In genomic region chr11:106193371-106194154, GRCm38 (mm10) we compare ENCODE assay signal across 8 mouse cellular contexts. TPM values are rescaled to one million over a fixed set of nuclear protein-coding genes. Genes with fewer than 3 reads are reported as not detected.
DNase-seq lines count a peak whose midpoint lies in the region; ATAC-seq and TF ChIP-seq lines count a peak whose summit lies in the region.

No protein-coding gene starts in this region.

- no peaks in the 10 kb centered on the region for H3K27me3 ChIP-seq in embryonic facial prominence, embryonic 15.5 days
- H3K27me3 ChIP-seq in kidney, embryonic 14.5 days (ENCODE audit: control insufficient read depth, insufficient read depth, low read length) = no peaks in the 10 kb centered on the region
- no peaks in the 10 kb centered on the region for H3K27me3 ChIP-seq in limb, embryonic 15.5 days

- under 1% methylated on average over 44 of the region's 44 CpGs for WGBS in bone marrow, adult 2 months
- WGBS in embryonic facial prominence, embryonic 15.5 days = under 1% methylated on average over 44 of the region's 44 CpGs
- under 1% methylated on average over 42 of the region's 44 CpGs for WGBS in kidney, embryonic 14.5 days
- WGBS in limb, embryonic 15.5 days = under 1% methylated on average over 43 of the region's 44 CpGs

- peak; percentile 88 for TF ChIP-seq POLR2A in bone marrow, adult 2 months (IDR thresholded peaks at IDR 0.05; ENCODE audit: borderline replicate concordance, control insufficient read depth, low read depth, low read length)

- peak overlapping the region; percentile 52 for H3K4me2 ChIP-seq in embryonic facial prominence, embryonic 15.5 days (replicated peaks)
- peak overlapping the region; percentile 63 for H3K4me2 ChIP-seq in kidney, embryonic 14.5 days (replicated peaks; ENCODE audit: low read depth, low read length)
- peak overlapping the region; percentile 66 for H3K4me2 ChIP-seq in limb, embryonic 15.5 days

- peak; percentile 97 for ATAC-seq in embryonic facial prominence, embryonic 15.5 days (ENCODE audit: insufficient number of reproducible peaks, low FRiP score, low TSS enrichment, low read depth)
- peak; percentile 98 for ATAC-seq in kidney, embryonic 14.5 days (ENCODE audit: low FRiP score, low TSS enrichment)
- ATAC-seq in limb, embryonic 15.5 days (ENCODE audit: insufficient number of reproducible peaks, low FRiP score, low TSS enrichment, low read depth) = peak; percentile 95

- H3K36me3 ChIP-seq in embryonic facial prominence, embryonic 15.5 days = peaks cover 18% of the 10 kb centered on the region
- peaks cover 18% of the 10 kb centered on the region; the same call in 1 of the 2 replicates for H3K36me3 ChIP-seq in kidney, embryonic 14.5 days (ENCODE audit: control insufficient read depth, insufficient read depth, low read length)
- peaks cover 22% of the 10 kb centered on the region for H3K36me3 ChIP-seq in limb, embryonic 15.5 days

- peak overlapping the region; percentile 96 for H3K27ac ChIP-seq in bone marrow, adult 2 months (ENCODE audit: control insufficient read depth, insufficient read depth, low read depth, low read length, poor library complexity)
- H3K27ac ChIP-seq in embryonic facial prominence, embryonic 15.5 days (replicated peaks) = peak overlapping the region; percentile 95
- H3K27ac ChIP-seq in kidney, embryonic 14.5 days (ENCODE audit: low read depth, low read length) = peak overlapping the region; percentile 86
- peak overlapping the region; percentile 93 for H3K27ac ChIP-seq in limb, embryonic 15.5 days

- peaks cover 9% of the 10 kb centered on the region; the same call in 1 of the 2 replicates for H3K4me1 ChIP-seq in bone marrow, adult 2 months (ENCODE audit: control insufficient read depth, insufficient read depth, low read length)
- H3K4me1 ChIP-seq in embryonic facial prominence, embryonic 15.5 days = peaks cover 12% of the 10 kb centered on the region; the same call in 1 of the 2 replicates
- H3K4me1 ChIP-seq in kidney, embryonic 14.5 days (ENCODE audit: control insufficient read depth, insufficient read depth, low read length) = no peaks in the 10 kb centered on the region
- H3K4me1 ChIP-seq in limb, embryonic 15.5 days = peaks cover 11% of the 10 kb centered on the region; the same call in 1 of the 2 replicates

- peak; percentile 99 for DNase-seq in 416B (ENCODE audit: low read depth)
- DNase-seq in heart, adult 9 months (ENCODE audit: low spot score in 2 of 2) = peak; percentile 95 to 97
- DNase-seq in monocyte, adult 2 months (ENCODE audit: low read depth in 1 of 2, low spot score in 2 of 2) = peak; percentile 89 to 94
- DNase-seq in spleen, postnatal 36 days (ENCODE audit: low spot score in 2 of 2) = peak; percentile 97

- TF ChIP-seq CTCF in bone marrow, adult 2 months (IDR thresholded peaks at IDR 0.05; ENCODE audit: control insufficient read depth, insufficient read depth, low read length) = peak; percentile 9; the same call in 1 of the 2 replicates

- H3K4me3 ChIP-seq in bone marrow, adult 2 months (replicated peaks; ENCODE audit: control insufficient read depth, low read depth, low read length) = peak overlapping the region; percentile 86
- H3K4me3 ChIP-seq in embryonic facial prominence, embryonic 15.5 days (replicated peaks) = peak overlapping the region; percentile 83
- peak overlapping the region; percentile 53 for H3K4me3 ChIP-seq in kidney, embryonic 14.5 days (ENCODE audit: low read length)
- H3K4me3 ChIP-seq in limb, embryonic 15.5 days = peak overlapping the region; percentile 78

- H3K9ac ChIP-seq in embryonic facial prominence, embryonic 15.5 days = peak overlapping the region; percentile 80
- peak overlapping the region; percentile 64 for H3K9ac ChIP-seq in kidney, embryonic 14.5 days (ENCODE audit: low read depth, low read length)
- H3K9ac ChIP-seq in limb, embryonic 15.5 days = peak overlapping the region; percentile 68

- no peaks in the 10 kb centered on the region for H3K9me3 ChIP-seq in embryonic facial prominence, embryonic 15.5 days (replicated peaks)
- no peaks in the 10 kb centered on the region for H3K9me3 ChIP-seq in kidney, embryonic 14.5 days (ENCODE audit: control insufficient read depth, low read length)
- no peaks in the 10 kb centered on the region for H3K9me3 ChIP-seq in limb, embryonic 15.5 days

RNA-seq across cellular contexts. Expression of gene Strada, which starts 8.4 kb away (rescaled TPM):
- 9.2 and 21.7 TPM in 2 replicates for polyA plus RNA-seq in bone marrow, adult 2 months (2011; ENCODE audit: insufficient read depth, insufficient read length, low replicate concordance, missing spikeins)
- 28.4 and 29.3 TPM in 2 replicates for polyA plus RNA-seq in embryonic facial prominence, embryonic 15.5 days (2015; fragmentation: Nextera tagmentation; extraction: Ambion mirVana)
- polyA plus RNA-seq in kidney, embryonic 14.5 days (2014; fragmentation: Nextera tagmentation; extraction: Ambion mirVana) = 29.1 and 33.5 TPM in 2 replicates
- 23.2 and 24.4 TPM in 2 replicates for polyA plus RNA-seq in limb, embryonic 15.5 days (2015; fragmentation: Nextera tagmentation; extraction: Ambion mirVana)

RNA-seq across cellular contexts. Expression of gene Ccdc47, which starts 22.6 kb away (rescaled TPM):
- 24.4 and 27.9 TPM in 2 replicates for polyA plus RNA-seq in bone marrow, adult 2 months (2011; ENCODE audit: insufficient read depth, insufficient read length, low replicate concordance, missing spikeins)
- 88.9 and 91.8 TPM in 2 replicates for polyA plus RNA-seq in embryonic facial prominence, embryonic 15.5 days (2015; fragmentation: Nextera tagmentation; extraction: Ambion mirVana)
- polyA plus RNA-seq in kidney, embryonic 14.5 days (2014; fragmentation: Nextera tagmentation; extraction: Ambion mirVana) = 39.3 and 60.3 TPM in 2 replicates
- 83.6 and 89.9 TPM in 2 replicates for polyA plus RNA-seq in limb, embryonic 15.5 days (2015; fragmentation: Nextera tagmentation; extraction: Ambion mirVana)

RNA-seq across cellular contexts. Expression of gene Ddx42, which starts 23.2 kb away (rescaled TPM):
- polyA plus RNA-seq in bone marrow, adult 2 months (2011; ENCODE audit: insufficient read depth, insufficient read length, low replicate concordance, missing spikeins) = 20.2 and 33.5 TPM in 2 replicates
- 71.1 and 77.5 TPM in 2 replicates for polyA plus RNA-seq in embryonic facial prominence, embryonic 15.5 days (2015; fragmentation: Nextera tagmentation; extraction: Ambion mirVana)
- 43.1 and 71.8 TPM in 2 replicates for polyA plus RNA-seq in kidney, embryonic 14.5 days (2014; fragmentation: Nextera tagmentation; extraction: Ambion mirVana)
- polyA plus RNA-seq in limb, embryonic 15.5 days (2015; fragmentation: Nextera tagmentation; extraction: Ambion mirVana) = 68.9 and 74.0 TPM in 2 replicates

RNA-seq across cellular contexts. Expression of gene Limd2, which starts 32.9 kb away (rescaled TPM):
- polyA plus RNA-seq in bone marrow, adult 2 months (2011; ENCODE audit: insufficient read depth, insufficient read length, low replicate concordance, missing spikeins) = 45.8 and 98.2 TPM in 2 replicates
- 250 and 257 TPM in 2 replicates for polyA plus RNA-seq in embryonic facial prominence, embryonic 15.5 days (2015; fragmentation: Nextera tagmentation; extraction: Ambion mirVana)
- polyA plus RNA-seq in kidney, embryonic 14.5 days (2014; fragmentation: Nextera tagmentation; extraction: Ambion mirVana) = 216 and 266 TPM in 2 replicates
- 202 and 221 TPM in 2 replicates for polyA plus RNA-seq in limb, embryonic 15.5 days (2015; fragmentation: Nextera tagmentation; extraction: Ambion mirVana)

RNA-seq across cellular contexts. Expression of gene Gm10840, which starts 32.9 kb away (rescaled TPM):
- polyA plus RNA-seq in bone marrow, adult 2 months (2011; ENCODE audit: insufficient read depth, insufficient read length, low replicate concordance, missing spikeins) = not detected in 2 replicates
- polyA plus RNA-seq in embryonic facial prominence, embryonic 15.5 days (2015; fragmentation: Nextera tagmentation; extraction: Ambion mirVana) = 0.71 TPM in 1 of 2 replicates, not detected in the other
- polyA plus RNA-seq in kidney, embryonic 14.5 days (2014; fragmentation: Nextera tagmentation; extraction: Ambion mirVana) = not detected in 2 replicates
- 0.84 TPM in 1 of 2 replicates, not detected in the other for polyA plus RNA-seq in limb, embryonic 15.5 days (2015; fragmentation: Nextera tagmentation; extraction: Ambion mirVana)

Comparison
In these comparisons a context has a peak if more than half of its experiments do, and no peak if none do; other contexts are left out.
1. Peak in every context shown above with its lines: DNase-seq, ATAC-seq, H3K4me3 ChIP-seq and H3K27ac ChIP-seq.